Mouse (Mus musculus) kidney, adult 11 months (tissue): ENCODE data around the gene Proser3.
A peak's percentile ranks its signal among the peaks of the same experiment; 100 is the strongest.

ENCODE experiments used
- DNase-seq: peaks from one replicate; pipeline ENCODE4 v3.0.0; 2022

Gene Proser3

GRCm38 (mm10) chr7:30572969-30573368 is 20.9 kb upstream of the Proser3 start:
- DNase-seq: peak; percentile 85

GRCm38 (mm10) chr7:30572389-30572788 is 20.3 kb upstream of the Proser3 start:
- DNase-seq: no peak

- no peak for DNase-seq
These were observed 15.5 kb upstream of the Proser3 start for GRCm38 (mm10) chr7:30567555-30567954.

- no peak for DNase-seq
These were observed 13.9 kb upstream of the Proser3 start for GRCm38 (mm10) chr7:30566033-30566432.

- no peak for DNase-seq
These were observed 13.0 kb upstream of the Proser3 start, which contains the start of gene Igflr1 for GRCm38 (mm10) chr7:30564970-30565571. Igflr1 (plus strand) TSS chr7:30565427.

- no peak for DNase-seq
These were observed 11.8 kb upstream of the Proser3 start for GRCm38 (mm10) chr7:30563906-30564280.

GRCm38 (mm10) chr7:30563117-30563905 is 11.2 kb upstream of the Proser3 start, which contains the start of the genes U2af1l4, Gm49396 and Psenen:
U2af1l4 (plus strand) TSS chr7:30563301.
Gm49396 (plus strand) TSS chr7:30563344.
Psenen (minus strand) TSS chr7:30563627.
- peak; percentile 97 for DNase-seq

- DNase-seq: no peak
These were observed 10.5 kb upstream of the Proser3 start for GRCm38 (mm10) chr7:30562526-30563116.

- DNase-seq: no peak
These were observed 8.2 kb upstream of the Proser3 start for GRCm38 (mm10) chr7:30560296-30560695.

- peak; percentile 100 for DNase-seq
These were observed 7.4 kb upstream of the Proser3 start, which contains the start of gene Lin37 for GRCm38 (mm10) chr7:30559443-30559954. Lin37 (minus strand) TSS chr7:30559838.

- no peak for DNase-seq
These were observed 6.8 kb upstream of the Proser3 start for GRCm38 (mm10) chr7:30558656-30559442.

- DNase-seq: no peak
These were observed 5.9 kb upstream of the Proser3 start for GRCm38 (mm10) chr7:30557901-30558514.

- no peak for DNase-seq
These were observed 4.9 kb upstream of the Proser3 start for GRCm38 (mm10) chr7:30556894-30557536.

GRCm38 (mm10) chr7:30553810-30554584 is 1.9 kb upstream of the Proser3 start:
- DNase-seq: no peak

GRCm38 (mm10) chr7:30553021-30553589 is 1.0 kb upstream of the Proser3 start:
- DNase-seq: peak; percentile 54

- no peak for DNase-seq
These were observed 526 bp downstream of the Proser3 start for GRCm38 (mm10) chr7:30551445-30552101.

GRCm38 (mm10) chr7:30550603-30551002 is 1.5 kb downstream of the Proser3 start:
- no peak for DNase-seq

- no peak for DNase-seq
These were observed 2.2 kb downstream of the Proser3 start for GRCm38 (mm10) chr7:30549880-30550279.

- DNase-seq: no peak
These were observed 7.8 kb downstream of the Proser3 start for GRCm38 (mm10) chr7:30544327-30544726.

GRCm38 (mm10) chr7:30540572-30540971 is 11.5 kb downstream of the Proser3 start:
- DNase-seq: no peak
